Mouse (Mus musculus): ENCODE results near the gene 1700088E04Rik. TPM values are rescaled to one million over a fixed set of nuclear protein-coding genes. Genes with fewer than 3 reads are reported as not detected.

Gene 1700088E04Rik
- polyA plus RNA-seq, 1 experiment from 2014 or later = 9.4 TPM

- Histone ChIP-seq H3K4me1 (ENCODE audit: control insufficient read depth, insufficient read depth, low read length) (peaks cover 10% of the 10 kb centered on the region), H3K27me3 (ENCODE audit: control insufficient read depth, insufficient read depth, low read length) (peaks cover 42% of the 10 kb centered on the region), H3K4me2 (ENCODE audit: low read depth) (0 out of 2 replicates have a peak overlapping the region, but pooled peaks have one; percentile 12), H3K27ac (ENCODE audit: low read depth, low read length) (0 out of 2 replicates have a peak overlapping the region, but pooled peaks have one; percentile 3), H3K9ac (ENCODE audit: low read length) (no peak overlapping the region), H3K36me3 (ENCODE audit: control insufficient read depth, insufficient read depth, low read length) (no peaks in the 10 kb centered on the region), H3K4me3 (ENCODE audit: low read depth, low read length) (peak overlapping the region; percentile 28), H3K9me3 (ENCODE audit: control insufficient read depth, low read length) (no peaks in the 10 kb centered on the region)
- DNase-seq (ENCODE audit: low spot score) = no peak
- ATAC-seq (ENCODE audit: insufficient read depth, low FRiP score, low TSS enrichment) = no peak
- 72% methylated on average over 7 of the region's 7 CpGs for WGBS
Observed at GRCm38 (mm10) chr15:79162301-79162700, 21.2 kb upstream of the 1700088E04Rik start.

- Histone ChIP-seq H3K4me2 (ENCODE audit: low read depth) (no peak overlapping the region), H3K27me3 (ENCODE audit: control insufficient read depth, insufficient read depth, low read length) (peaks cover 3% of the 10 kb centered on the region; the same call in 1 of the 2 replicates), H3K36me3 (ENCODE audit: control insufficient read depth, insufficient read depth, low read length) (no peaks in the 10 kb centered on the region), H3K27ac (ENCODE audit: low read depth, low read length) (no peak overlapping the region; the same call in 1 of the 2 replicates), H3K9me3 (ENCODE audit: control insufficient read depth, low read length) (no peaks in the 10 kb centered on the region), H3K4me1 (ENCODE audit: control insufficient read depth, insufficient read depth, low read length) (peaks cover 5% of the 10 kb centered on the region; the same call in 1 of the 2 replicates), H3K9ac (ENCODE audit: low read length) (0 out of 2 replicates have a peak overlapping the region, but pooled peaks have one; percentile 6), H3K4me3 (ENCODE audit: low read depth, low read length) (no peak overlapping the region)
- WGBS = 24% methylated on average over 3 of the region's 3 CpGs
- ATAC-seq (ENCODE audit: insufficient read depth, low FRiP score, low TSS enrichment) = no peak
- no peak for DNase-seq (ENCODE audit: low spot score)
Observed at GRCm38 (mm10) chr15:79155572-79155971, 14.5 kb upstream of the 1700088E04Rik start.

- peak; percentile 26 for DNase-seq (ENCODE audit: low spot score)
- Histone ChIP-seq H3K27ac (ENCODE audit: low read depth, low read length) (peak overlapping the region; percentile 75; the same call in 1 of the 2 replicates), H3K9me3 (ENCODE audit: control insufficient read depth, low read length) (no peaks in the 10 kb centered on the region), H3K4me2 (ENCODE audit: low read depth) (no peak overlapping the region), H3K9ac (ENCODE audit: low read length) (no peak overlapping the region), H3K36me3 (ENCODE audit: control insufficient read depth, insufficient read depth, low read length) (peaks cover 4% of the 10 kb centered on the region; the same call in 1 of the 2 replicates), H3K4me1 (ENCODE audit: control insufficient read depth, insufficient read depth, low read length) (peaks cover 5% of the 10 kb centered on the region; the same call in 1 of the 2 replicates), H3K4me3 (ENCODE audit: low read depth, low read length) (no peak overlapping the region), H3K27me3 (ENCODE audit: control insufficient read depth, insufficient read depth, low read length) (no peaks in the 10 kb centered on the region)
- no peak for ATAC-seq (ENCODE audit: insufficient read depth, low FRiP score, low TSS enrichment)
- WGBS = 52% methylated on average over 6 of the region's 6 CpGs
Observed at GRCm38 (mm10) chr15:79152709-79153108, 11.7 kb upstream of the 1700088E04Rik start.

GRCm38 (mm10) chr15:79151881-79152280 is 10.8 kb upstream of the 1700088E04Rik start:
- ATAC-seq (ENCODE audit: insufficient read depth, low FRiP score, low TSS enrichment) = peak; percentile 49
- no peak overlapping the region for H3K4me2 ChIP-seq (ENCODE audit: low read depth)
- peaks cover 11% of the 10 kb centered on the region for H3K36me3 ChIP-seq (ENCODE audit: control insufficient read depth, insufficient read depth, low read length)
- H3K27ac ChIP-seq (ENCODE audit: low read depth, low read length) = peak overlapping the region; percentile 75
- 63% methylated on average over 8 of the region's 8 CpGs for WGBS
- H3K4me1 ChIP-seq (ENCODE audit: control insufficient read depth, insufficient read depth, low read length) = peaks cover 5% of the 10 kb centered on the region; the same call in 1 of the 2 replicates
- no peak overlapping the region for H3K4me3 ChIP-seq (ENCODE audit: low read depth, low read length)
- no peaks in the 10 kb centered on the region for H3K9me3 ChIP-seq (ENCODE audit: control insufficient read depth, low read length)
- peak; percentile 58 for DNase-seq (ENCODE audit: low spot score)
- H3K27me3 ChIP-seq (ENCODE audit: control insufficient read depth, insufficient read depth, low read length) = no peaks in the 10 kb centered on the region
- H3K9ac ChIP-seq (ENCODE audit: low read length) = peak overlapping the region; percentile 3; the same call in 1 of the 2 replicates

GRCm38 (mm10) chr15:79148533-79148932 is 7.5 kb upstream of the 1700088E04Rik start:
- Histone ChIP-seq H3K4me3 (ENCODE audit: low read depth, low read length) (no peak overlapping the region), H3K36me3 (ENCODE audit: control insufficient read depth, insufficient read depth, low read length) (peaks cover 20% of the 10 kb centered on the region), H3K9me3 (ENCODE audit: control insufficient read depth, low read length) (no peaks in the 10 kb centered on the region), H3K4me1 (ENCODE audit: control insufficient read depth, insufficient read depth, low read length) (peaks cover 5% of the 10 kb centered on the region; the same call in 1 of the 2 replicates), H3K4me2 (ENCODE audit: low read depth) (no peak overlapping the region), H3K9ac (ENCODE audit: low read length) (no peak overlapping the region), H3K27me3 (ENCODE audit: control insufficient read depth, insufficient read depth, low read length) (no peaks in the 10 kb centered on the region), H3K27ac (ENCODE audit: low read depth, low read length) (no peak overlapping the region)
- DNase-seq (ENCODE audit: low spot score) = peak; percentile 87
- ATAC-seq (ENCODE audit: insufficient read depth, low FRiP score, low TSS enrichment) = 0 out of 2 replicates have a peak, but pooled peaks have one; percentile 32
- 56% methylated on average over 7 of the region's 7 CpGs for WGBS

GRCm38 (mm10) chr15:79145522-79145921 is 4.5 kb upstream of the 1700088E04Rik start:
- 94% methylated on average over 7 of the region's 7 CpGs for WGBS

GRCm38 (mm10) chr15:79144021-79144420 is 3.0 kb upstream of the 1700088E04Rik start:
- no peak for ATAC-seq (ENCODE audit: insufficient read depth, low FRiP score, low TSS enrichment)
- Histone ChIP-seq H3K4me1 (ENCODE audit: control insufficient read depth, insufficient read depth, low read length) (peaks cover 11% of the 10 kb centered on the region), H3K27ac (ENCODE audit: low read depth, low read length) (no peak overlapping the region), H3K9ac (ENCODE audit: low read length) (no peak overlapping the region), H3K4me2 (ENCODE audit: low read depth) (no peak overlapping the region), H3K4me3 (ENCODE audit: low read depth, low read length) (no peak overlapping the region), H3K27me3 (ENCODE audit: control insufficient read depth, insufficient read depth, low read length) (no peaks in the 10 kb centered on the region), H3K9me3 (ENCODE audit: control insufficient read depth, low read length) (no peaks in the 10 kb centered on the region), H3K36me3 (ENCODE audit: control insufficient read depth, insufficient read depth, low read length) (peaks cover 18% of the 10 kb centered on the region)
- 91% methylated on average over 8 of the region's 8 CpGs for WGBS
- no peak for DNase-seq (ENCODE audit: low spot score)

More at GRCm38 (mm10) chr15:79145522-79145921, 4.5 kb upstream of the 1700088E04Rik start:
- H3K9ac ChIP-seq (ENCODE audit: low read length) = no peak overlapping the region
- H3K4me2 ChIP-seq (ENCODE audit: low read depth) = no peak overlapping the region
- H3K4me3 ChIP-seq (ENCODE audit: low read depth, low read length) = no peak overlapping the region
- H3K36me3 ChIP-seq (ENCODE audit: control insufficient read depth, insufficient read depth, low read length) = peaks cover 20% of the 10 kb centered on the region
- peaks cover 9% of the 10 kb centered on the region for H3K4me1 ChIP-seq (ENCODE audit: control insufficient read depth, insufficient read depth, low read length)
- H3K27me3 ChIP-seq (ENCODE audit: control insufficient read depth, insufficient read depth, low read length) = no peaks in the 10 kb centered on the region
- H3K9me3 ChIP-seq (ENCODE audit: control insufficient read depth, low read length) = no peaks in the 10 kb centered on the region
- ATAC-seq (ENCODE audit: insufficient read depth, low FRiP score, low TSS enrichment) = no peak
- no peak for DNase-seq (ENCODE audit: low spot score)
- H3K27ac ChIP-seq (ENCODE audit: low read depth, low read length) = no peak overlapping the region

- 83% methylated on average over 12 of the region's 12 CpGs for WGBS
Observed at GRCm38 (mm10) chr15:79143316-79143715, 2.3 kb upstream of the 1700088E04Rik start.

GRCm38 (mm10) chr15:79141566-79141917 is 489 bp upstream of the 1700088E04Rik start:
- H3K9ac ChIP-seq (ENCODE audit: low read length) = peak overlapping the region; percentile 74
- H3K36me3 ChIP-seq (ENCODE audit: control insufficient read depth, insufficient read depth, low read length) = peaks cover 7% of the 10 kb centered on the region; the same call in 1 of the 2 replicates
- ATAC-seq (ENCODE audit: insufficient read depth, low FRiP score, low TSS enrichment) (no peak), DNase-seq (ENCODE audit: low spot score) (no peak)
- H3K4me3 ChIP-seq (ENCODE audit: low read depth, low read length) = peak overlapping the region; percentile 82
- WGBS = 2% methylated on average over 7 of the region's 7 CpGs
- H3K4me2 ChIP-seq (ENCODE audit: low read depth) = peak overlapping the region; percentile 95
- H3K9me3 ChIP-seq (ENCODE audit: control insufficient read depth, low read length) = no peaks in the 10 kb centered on the region
- peaks cover 11% of the 10 kb centered on the region for H3K4me1 ChIP-seq (ENCODE audit: control insufficient read depth, insufficient read depth, low read length)
- H3K27me3 ChIP-seq (ENCODE audit: control insufficient read depth, insufficient read depth, low read length) = no peaks in the 10 kb centered on the region
- no peak overlapping the region for H3K27ac ChIP-seq (ENCODE audit: low read depth, low read length)

More at GRCm38 (mm10) chr15:79143316-79143715, 2.3 kb upstream of the 1700088E04Rik start:
- no peak for DNase-seq (ENCODE audit: low spot score)
- ATAC-seq (ENCODE audit: insufficient read depth, low FRiP score, low TSS enrichment) = no peak
- Histone ChIP-seq H3K27ac (ENCODE audit: low read depth, low read length) (no peak overlapping the region), H3K9ac (ENCODE audit: low read length) (no peak overlapping the region), H3K4me3 (ENCODE audit: low read depth, low read length) (no peak overlapping the region), H3K27me3 (ENCODE audit: control insufficient read depth, insufficient read depth, low read length) (no peaks in the 10 kb centered on the region), H3K4me1 (ENCODE audit: control insufficient read depth, insufficient read depth, low read length) (peaks cover 11% of the 10 kb centered on the region), H3K36me3 (ENCODE audit: control insufficient read depth, insufficient read depth, low read length) (peaks cover 18% of the 10 kb centered on the region), H3K9me3 (ENCODE audit: control insufficient read depth, low read length) (no peaks in the 10 kb centered on the region), H3K4me2 (ENCODE audit: low read depth) (no peak overlapping the region)

Data from neural tube, embryonic 11.5 days (tissue).